Mouse (Mus musculus) monocyte, adult 2 months (primary cell): Measurements from ENCODE around the gene Crebl2.
A peak's percentile ranks its signal among the peaks of the same experiment; 100 is the strongest.

Source experiments
- DNase-seq, 2 experiments: peaks; one replicate each; pipeline ENCODE4 v3.0.0; 2022; ENCODE audit warnings: low spot score in 2 of 2, low read depth in 1 of 2

Crebl2 gene

GRCm38 (mm10) chr6:134819741-134820140, 10.2 kb upstream of the Crebl2 start:
- DNase-seq = no peak

DNA sequence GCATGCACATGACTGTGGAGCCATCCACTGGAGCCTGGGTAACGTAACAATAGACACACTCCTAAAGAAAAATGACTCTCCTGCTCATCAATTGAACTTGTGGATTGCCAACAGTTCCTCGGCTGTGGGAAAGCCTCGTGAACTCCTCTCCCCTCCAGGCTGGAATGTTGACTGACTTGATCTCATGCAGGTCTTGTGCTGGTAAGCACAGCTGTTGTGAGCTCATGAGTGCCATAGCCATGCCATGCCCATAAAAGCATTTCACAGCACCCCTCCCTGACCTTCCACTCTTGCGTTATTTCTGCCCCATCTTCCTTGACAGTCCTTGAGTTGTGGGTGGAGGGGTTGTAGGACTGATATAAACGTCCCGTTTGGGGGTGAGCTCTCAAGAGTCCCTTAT, 9.5 kb upstream of the Crebl2 start:
- no peak for DNase-seq

DNA sequence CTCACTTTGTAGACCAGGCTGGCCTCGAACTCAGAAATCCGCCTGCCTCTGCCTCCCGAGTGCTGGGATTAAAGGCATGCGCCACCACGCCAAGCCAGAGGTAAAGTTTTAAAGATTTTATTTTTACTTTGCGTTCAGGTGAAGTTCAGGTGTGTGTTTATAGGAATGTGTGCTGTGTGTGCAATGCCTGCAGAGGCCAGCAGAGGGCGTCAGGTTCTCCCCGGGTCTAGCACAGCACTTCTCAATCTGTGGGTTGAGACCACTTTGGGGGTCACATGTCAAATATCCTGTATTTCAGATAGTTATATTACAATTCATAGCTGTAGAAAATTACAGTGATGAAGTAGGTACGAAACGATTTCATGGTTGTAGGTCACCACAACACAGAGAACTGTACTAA, 7.1 kb upstream of the Crebl2 start:
- no peak for DNase-seq

DNA sequence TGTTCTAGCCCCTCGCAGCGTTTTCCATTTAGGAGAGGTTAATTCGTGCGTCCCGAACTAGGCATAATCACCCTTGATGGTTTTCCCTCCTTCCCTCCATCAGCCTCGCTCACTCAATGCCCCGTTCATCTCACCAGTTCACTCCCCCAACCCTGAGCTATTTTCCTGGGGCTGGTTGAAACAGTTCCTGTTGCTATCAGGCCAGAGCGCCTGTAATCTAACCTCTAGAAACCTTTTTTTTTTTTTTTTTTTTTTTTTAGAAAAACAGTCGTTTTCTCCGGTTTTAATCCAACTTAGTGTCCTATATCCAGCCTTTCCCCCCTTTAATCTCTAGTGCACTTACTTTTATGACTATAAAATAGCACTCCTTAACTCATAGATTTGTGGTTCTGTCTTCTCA, 822 bp downstream of the Crebl2 start:
- DNase-seq = no peak

DNA sequence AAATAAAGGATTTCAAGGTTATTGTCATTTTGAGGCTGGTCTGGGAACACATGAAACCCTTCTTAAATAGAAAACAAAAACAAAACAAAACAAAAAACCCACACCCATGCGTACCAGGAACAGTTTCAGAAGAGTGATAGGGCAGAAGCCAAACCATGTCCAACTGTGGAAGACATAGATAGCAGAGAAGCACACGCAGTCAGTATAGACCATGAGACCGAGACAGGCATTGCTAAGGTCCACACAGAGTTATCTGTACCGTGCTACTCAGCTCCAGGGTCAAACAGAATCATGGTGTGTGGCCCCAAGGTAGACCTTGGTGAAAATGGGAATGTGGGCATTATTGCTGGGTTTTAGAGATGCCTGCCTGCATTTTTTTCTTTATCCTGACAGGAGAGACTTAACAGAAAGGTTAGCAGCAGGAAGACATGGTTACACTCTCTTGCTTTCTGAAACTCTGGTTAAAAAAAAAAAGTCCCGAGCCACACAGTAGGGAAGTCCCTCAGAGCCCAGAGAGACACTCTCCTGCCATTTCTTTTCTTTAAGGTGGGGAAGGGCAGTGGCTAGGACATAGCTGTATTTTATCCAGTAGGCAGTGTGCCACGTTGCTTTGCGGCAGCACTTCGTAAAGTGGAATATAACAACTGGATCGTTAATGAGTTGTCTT, 4.8 kb downstream of the Crebl2 start:
- no peak for DNase-seq

GRCm38 (mm10) chr6:134838111-134838510, 8.2 kb downstream of the Crebl2 start:
- DNase-seq = no peak

DNA sequence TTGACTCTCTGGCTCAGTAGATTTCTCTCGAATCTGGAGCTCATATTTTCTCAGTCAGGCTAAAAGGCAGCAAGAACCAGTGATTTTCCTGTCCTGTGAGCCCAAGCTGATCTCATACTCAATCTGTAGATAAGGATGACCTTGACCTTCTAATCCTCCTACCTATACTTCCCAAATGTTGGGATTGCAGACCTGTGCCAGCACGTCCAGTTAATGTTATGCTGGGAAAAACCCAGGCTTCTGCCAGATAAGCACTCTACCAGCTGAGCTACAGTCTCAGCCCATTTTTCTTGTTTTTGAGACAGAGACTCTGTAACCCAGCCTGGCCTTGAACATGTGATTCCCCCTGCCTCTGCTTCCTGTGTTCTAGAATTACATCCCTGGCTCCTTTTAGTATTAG, 10.4 kb downstream of the Crebl2 start:
- no peak for DNase-seq

- no peak for DNase-seq
Observed at GRCm38 (mm10) chr6:134845726-134846125, 15.8 kb downstream of the Crebl2 start.

GRCm38 (mm10) chr6:134846308-134846707, 16.4 kb downstream of the Crebl2 start:
- no peak for DNase-seq

- DNase-seq = no peak
Observed at GRCm38 (mm10) chr6:134847550-134847949, 17.6 kb downstream of the Crebl2 start.

DNA sequence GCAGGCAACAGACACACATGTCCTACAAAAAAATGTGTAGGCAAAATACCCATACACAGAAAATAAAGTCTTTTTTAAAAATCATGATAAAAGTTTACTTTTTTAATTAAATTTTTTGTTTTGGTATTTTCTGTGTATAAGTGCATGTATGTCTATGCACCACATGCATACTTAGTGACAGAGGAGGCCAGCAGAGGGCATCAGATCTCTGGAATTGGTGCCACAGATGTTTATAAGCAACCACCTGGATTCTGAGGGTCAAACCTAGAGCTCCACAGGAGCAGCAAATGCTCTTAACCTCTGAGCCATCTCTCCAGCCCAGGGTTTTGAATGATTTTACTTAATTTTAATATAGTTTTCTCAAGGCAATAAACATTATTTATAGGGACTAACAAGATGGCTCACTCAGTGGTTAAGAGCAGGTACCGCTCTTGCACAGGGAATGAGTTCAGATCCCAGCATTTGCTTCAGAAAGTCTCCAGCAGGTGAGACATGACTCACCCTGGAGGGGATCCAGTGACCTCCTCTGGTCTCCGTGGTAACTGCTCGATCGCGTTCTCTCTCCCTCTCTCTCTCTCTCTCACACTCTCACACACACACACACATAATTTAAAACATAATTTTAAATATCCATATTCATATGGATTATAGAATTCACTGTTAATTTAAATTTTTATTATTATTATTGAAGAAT, 18.4 kb downstream of the Crebl2 start:
- no peak for DNase-seq

- no peak for DNase-seq
Observed at GRCm38 (mm10) chr6:134849461-134849860, 19.5 kb downstream of the Crebl2 start.

DNA sequence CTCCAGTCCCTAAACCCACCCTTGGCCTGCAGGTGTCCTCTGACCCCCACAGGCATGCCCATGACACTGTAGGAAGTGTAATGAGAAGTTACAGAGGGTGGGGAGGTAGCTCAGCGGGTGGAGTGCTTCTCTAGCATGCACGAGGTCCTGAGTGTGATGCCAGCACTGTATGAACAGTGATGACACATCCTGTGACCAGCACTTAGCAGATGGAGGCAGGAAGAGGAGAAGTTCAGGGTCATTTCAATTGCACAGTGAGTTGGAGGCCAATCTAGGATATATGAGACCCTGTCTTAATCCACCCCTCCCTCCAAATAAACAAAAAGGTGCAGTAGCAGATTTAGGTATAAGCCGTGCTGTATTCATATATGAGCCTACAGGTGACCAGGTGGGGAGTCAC, 20.0 kb downstream of the Crebl2 start:
- no peak for DNase-seq

DNA sequence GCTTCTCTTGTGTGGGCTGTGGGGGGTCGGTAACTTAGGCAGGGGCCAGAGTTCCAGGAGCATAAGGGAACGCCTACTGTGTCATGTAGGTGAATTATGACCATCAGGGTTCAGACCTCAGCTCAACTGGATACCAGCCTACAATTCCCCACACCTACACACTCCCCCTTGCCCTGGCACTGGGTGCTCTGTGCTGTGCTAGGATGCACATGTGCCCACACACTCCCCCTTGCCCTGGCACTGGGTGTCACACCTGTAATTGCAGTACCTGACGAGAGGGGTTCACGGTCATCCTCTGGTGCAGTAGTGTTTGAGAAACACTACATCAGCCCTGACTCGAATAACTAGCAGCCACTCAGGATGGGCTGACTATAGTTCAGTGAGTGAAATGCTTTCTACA, 24.8 kb downstream of the Crebl2 start:
- no peak for DNase-seq

DNA sequence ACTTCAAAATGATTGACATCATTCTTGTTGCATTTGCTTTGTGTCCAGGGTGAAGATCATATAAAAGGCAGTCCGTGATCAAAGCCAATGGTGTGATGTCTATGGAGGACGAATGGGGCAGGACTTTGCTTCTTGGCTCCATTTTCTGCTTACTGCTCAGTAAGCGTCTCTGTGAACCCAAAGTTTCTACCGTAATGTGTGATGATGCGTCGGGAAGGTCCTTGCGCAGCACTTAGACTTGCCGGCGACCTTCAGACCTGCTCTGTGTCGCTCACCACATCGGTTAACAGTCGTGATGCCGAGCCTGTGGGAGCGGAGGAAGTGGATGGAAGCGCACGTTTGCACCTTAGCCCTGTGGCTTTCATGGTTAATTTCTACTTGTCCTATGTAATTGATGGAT, 26.0 kb downstream of the Crebl2 start:
- DNase-seq = no peak

GRCm38 (mm10) chr6:134859021-134859420, 29.1 kb downstream of the Crebl2 start:
- no peak for DNase-seq

DNA sequence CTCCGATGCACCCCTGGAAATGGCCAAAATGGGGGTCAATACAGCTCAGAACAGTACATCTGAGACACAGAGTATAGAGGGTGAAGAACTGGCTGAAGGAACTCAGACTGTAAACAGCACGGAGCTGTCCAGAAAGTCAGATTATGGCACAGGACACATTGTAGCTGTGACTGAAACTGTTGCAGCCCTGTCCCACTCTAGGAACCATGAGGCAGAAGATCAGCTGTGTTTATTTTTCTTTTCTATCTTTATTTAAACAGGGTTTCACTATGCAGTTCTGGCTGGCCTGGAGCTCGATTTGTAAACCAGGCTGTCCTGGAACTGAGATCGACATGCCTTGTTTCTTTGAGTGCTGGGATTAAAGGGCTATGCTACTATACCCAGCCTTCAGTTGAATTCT, 30.3 kb downstream of the Crebl2 start:
- no peak for DNase-seq

DNA sequence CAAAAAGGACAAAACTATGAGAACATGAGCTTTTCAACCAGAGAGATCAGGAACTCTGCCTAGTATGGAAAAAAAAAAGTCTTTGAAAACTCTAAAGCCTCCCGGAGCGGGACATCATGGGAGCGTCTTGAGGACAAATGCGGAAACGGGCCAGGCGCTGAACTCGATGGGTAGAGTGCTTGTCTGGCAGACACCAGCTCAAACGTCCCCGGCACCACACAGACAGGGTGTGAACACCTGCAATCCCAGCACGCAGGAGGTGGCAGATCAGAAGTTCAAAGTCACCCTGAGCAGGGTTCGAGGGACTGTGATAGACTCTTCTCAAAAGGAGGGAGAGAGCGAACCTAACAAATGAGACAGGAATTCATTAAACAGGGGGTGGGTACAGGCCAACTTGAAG, 31.4 kb downstream of the Crebl2 start:
- no peak for DNase-seq

- no peak for DNase-seq
Observed at GRCm38 (mm10) chr6:134862671-134863104, 32.7 kb downstream of the Crebl2 start.

GRCm38 (mm10) chr6:134863146-134863545, 33.2 kb downstream of the Crebl2 start:
- peak; percentile 60 to 84 for DNase-seq

- DNase-seq = no peak
Observed at GRCm38 (mm10) chr6:134866113-134866512, 36.2 kb downstream of the Crebl2 start.

- DNase-seq = no peak
Observed at GRCm38 (mm10) chr6:134867325-134867724, 37.4 kb downstream of the Crebl2 start.

- no peak for DNase-seq
Observed at GRCm38 (mm10) chr6:134870209-134870742, 40.3 kb downstream of the Crebl2 start.
